Mouse (Mus musculus): ENCODE data around the gene Lpin1. TPM values are rescaled to one million over a fixed set of nuclear protein-coding genes. Genes with fewer than 3 reads are reported as not detected.

Gene Lpin1
- polyA plus RNA-seq, 1 experiment from 2014 or later = 4.6 TPM

- Histone ChIP-seq H3K4me2 (no peak overlapping the region), H3K27me3 (ENCODE audit: insufficient read depth, low read length) (no peaks in the 10 kb centered on the region), H3K36me3 (ENCODE audit: insufficient read depth) (no peaks in the 10 kb centered on the region), H3K4me1 (ENCODE audit: insufficient read depth) (no peaks in the 10 kb centered on the region), H3K4me3 (ENCODE audit: low read depth, low read length) (no peak overlapping the region), H3K9ac (no peak overlapping the region), H3K27ac (ENCODE audit: low read depth) (no peak overlapping the region), H3K9me3 (ENCODE audit: low read depth, low read length) (no peaks in the 10 kb centered on the region)
- no peak for DNase-seq
- 62% methylated on average over 3 of the region's 3 CpGs for WGBS
- TF ChIP-seq CTCF (IDR thresholded peaks at IDR 0.05; ENCODE audit: low read depth) = no peak
- ATAC-seq (ENCODE audit: insufficient read depth) = no peak
These were observed 82.8 kb downstream of the Lpin1 start for GRCm38 (mm10) chr12:16527941-16528340.

- no peaks in the 10 kb centered on the region for H3K27me3 ChIP-seq (ENCODE audit: insufficient read depth, low read length)
- H3K4me3 ChIP-seq (ENCODE audit: low read depth, low read length) = no peak overlapping the region
- no peak overlapping the region for H3K9ac ChIP-seq
- no peak overlapping the region for H3K4me2 ChIP-seq
- H3K27ac ChIP-seq (ENCODE audit: low read depth) = no peak overlapping the region
- ATAC-seq (ENCODE audit: insufficient read depth) = no peak
- no peaks in the 10 kb centered on the region for H3K9me3 ChIP-seq (ENCODE audit: low read depth, low read length)
- no peak for TF ChIP-seq CTCF (IDR thresholded peaks at IDR 0.05; ENCODE audit: low read depth)
- no peaks in the 10 kb centered on the region for H3K4me1 ChIP-seq (ENCODE audit: insufficient read depth)
- H3K36me3 ChIP-seq (ENCODE audit: insufficient read depth) = no peaks in the 10 kb centered on the region
- no peak for DNase-seq
- 86% methylated on average over 5 of the region's 5 CpGs for WGBS
These were observed 83.9 kb downstream of the Lpin1 start for GRCm38 (mm10) chr12:16526862-16527261.

- no peaks in the 10 kb centered on the region for H3K27me3 ChIP-seq (ENCODE audit: insufficient read depth, low read length)
- H3K9ac ChIP-seq = no peak overlapping the region
- no peak overlapping the region for H3K27ac ChIP-seq (ENCODE audit: low read depth)
- H3K4me3 ChIP-seq (ENCODE audit: low read depth, low read length) = no peak overlapping the region
- no peak overlapping the region for H3K4me2 ChIP-seq
- 61% methylated on average over 2 of the region's 2 CpGs for WGBS
- H3K4me1 ChIP-seq (ENCODE audit: insufficient read depth) = no peaks in the 10 kb centered on the region
- ATAC-seq (ENCODE audit: insufficient read depth) (no peak), DNase-seq (no peak)
- no peak for TF ChIP-seq CTCF (IDR thresholded peaks at IDR 0.05; ENCODE audit: low read depth)
- H3K36me3 ChIP-seq (ENCODE audit: insufficient read depth) = no peaks in the 10 kb centered on the region
- no peaks in the 10 kb centered on the region for H3K9me3 ChIP-seq (ENCODE audit: low read depth, low read length)
These were observed 84.6 kb downstream of the Lpin1 start for GRCm38 (mm10) chr12:16526134-16526533.

- Histone ChIP-seq H3K27me3 (ENCODE audit: insufficient read depth, low read length) (no peaks in the 10 kb centered on the region), H3K4me2 (no peak overlapping the region), H3K4me3 (ENCODE audit: low read depth, low read length) (no peak overlapping the region), H3K9me3 (ENCODE audit: low read depth, low read length) (no peaks in the 10 kb centered on the region), H3K27ac (ENCODE audit: low read depth) (no peak overlapping the region), H3K4me1 (ENCODE audit: insufficient read depth) (no peaks in the 10 kb centered on the region), H3K9ac (no peak overlapping the region), H3K36me3 (ENCODE audit: insufficient read depth) (no peaks in the 10 kb centered on the region)
- DNase-seq = no peak
- TF ChIP-seq CTCF (IDR thresholded peaks at IDR 0.05; ENCODE audit: low read depth) = no peak
- 82% methylated on average over 9 of the region's 9 CpGs for WGBS
- ATAC-seq (ENCODE audit: insufficient read depth) = no peak
These were observed 95.6 kb downstream of the Lpin1 start for GRCm38 (mm10) chr12:16515183-16515582.

GRCm38 (mm10) chr12:16512991-16513390 is 97.8 kb downstream of the Lpin1 start:
- Histone ChIP-seq H3K27ac (ENCODE audit: low read depth) (no peak overlapping the region), H3K9ac (no peak overlapping the region), H3K36me3 (ENCODE audit: insufficient read depth) (no peaks in the 10 kb centered on the region), H3K9me3 (ENCODE audit: low read depth, low read length) (no peaks in the 10 kb centered on the region), H3K4me2 (no peak overlapping the region), H3K27me3 (ENCODE audit: insufficient read depth, low read length) (no peaks in the 10 kb centered on the region), H3K4me3 (ENCODE audit: low read depth, low read length) (no peak overlapping the region), H3K4me1 (ENCODE audit: insufficient read depth) (no peaks in the 10 kb centered on the region)
- WGBS = 81% methylated on average over 1 of the region's 1 CpGs
- ATAC-seq (ENCODE audit: insufficient read depth) = no peak
- no peak for DNase-seq
- no peak for TF ChIP-seq CTCF (IDR thresholded peaks at IDR 0.05; ENCODE audit: low read depth)

- 18% methylated on average over 13 of the region's 13 CpGs for WGBS
- no peak overlapping the region for H3K4me3 ChIP-seq (ENCODE audit: low read depth, low read length)
- ATAC-seq (ENCODE audit: insufficient read depth) = peak; percentile 70
These were observed 101.5 kb downstream of the Lpin1 start for GRCm38 (mm10) chr12:16509122-16509752.

GRCm38 (mm10) chr12:16506796-16507790 is 103.7 kb downstream of the Lpin1 start:
- Histone ChIP-seq H3K9me3 (ENCODE audit: low read depth, low read length) (no peaks in the 10 kb centered on the region), H3K4me3 (ENCODE audit: low read depth, low read length) (no peak overlapping the region), H3K27me3 (ENCODE audit: insufficient read depth, low read length) (no peaks in the 10 kb centered on the region), H3K36me3 (ENCODE audit: insufficient read depth) (no peaks in the 10 kb centered on the region), H3K4me1 (ENCODE audit: insufficient read depth) (no peaks in the 10 kb centered on the region), H3K27ac (ENCODE audit: low read depth) (no peak overlapping the region), H3K4me2 (no peak overlapping the region), H3K9ac (no peak overlapping the region)
- TF ChIP-seq CTCF (IDR thresholded peaks at IDR 0.05; ENCODE audit: low read depth) = peak; percentile 16; the same call in 1 of the 2 replicates
- no peak for ATAC-seq (ENCODE audit: insufficient read depth)
- no peak for DNase-seq
- 56% methylated on average over 17 of the region's 17 CpGs for WGBS

More at GRCm38 (mm10) chr12:16509122-16509752, 101.5 kb downstream of the Lpin1 start:
- peak; percentile 81 for TF ChIP-seq CTCF (IDR thresholded peaks at IDR 0.05; ENCODE audit: low read depth)
- H3K9me3 ChIP-seq (ENCODE audit: low read depth, low read length) = no peaks in the 10 kb centered on the region
- DNase-seq = peak; percentile 82
- H3K27me3 ChIP-seq (ENCODE audit: insufficient read depth, low read length) = no peaks in the 10 kb centered on the region
- no peaks in the 10 kb centered on the region for H3K36me3 ChIP-seq (ENCODE audit: insufficient read depth)
- no peak overlapping the region for H3K9ac ChIP-seq
- H3K4me2 ChIP-seq = peak overlapping the region; percentile 40
- no peak overlapping the region for H3K27ac ChIP-seq (ENCODE audit: low read depth)
- no peaks in the 10 kb centered on the region for H3K4me1 ChIP-seq (ENCODE audit: insufficient read depth)
